Mouse (Mus musculus): ENCODE measurements around the gene 1110004F10Rik. TPM values are rescaled to one million over a fixed set of nuclear protein-coding genes. Genes with fewer than 3 reads are reported as not detected.

Gene 1110004F10Rik
- polyA plus RNA-seq, 1 experiment = 105 TPM

DNA sequence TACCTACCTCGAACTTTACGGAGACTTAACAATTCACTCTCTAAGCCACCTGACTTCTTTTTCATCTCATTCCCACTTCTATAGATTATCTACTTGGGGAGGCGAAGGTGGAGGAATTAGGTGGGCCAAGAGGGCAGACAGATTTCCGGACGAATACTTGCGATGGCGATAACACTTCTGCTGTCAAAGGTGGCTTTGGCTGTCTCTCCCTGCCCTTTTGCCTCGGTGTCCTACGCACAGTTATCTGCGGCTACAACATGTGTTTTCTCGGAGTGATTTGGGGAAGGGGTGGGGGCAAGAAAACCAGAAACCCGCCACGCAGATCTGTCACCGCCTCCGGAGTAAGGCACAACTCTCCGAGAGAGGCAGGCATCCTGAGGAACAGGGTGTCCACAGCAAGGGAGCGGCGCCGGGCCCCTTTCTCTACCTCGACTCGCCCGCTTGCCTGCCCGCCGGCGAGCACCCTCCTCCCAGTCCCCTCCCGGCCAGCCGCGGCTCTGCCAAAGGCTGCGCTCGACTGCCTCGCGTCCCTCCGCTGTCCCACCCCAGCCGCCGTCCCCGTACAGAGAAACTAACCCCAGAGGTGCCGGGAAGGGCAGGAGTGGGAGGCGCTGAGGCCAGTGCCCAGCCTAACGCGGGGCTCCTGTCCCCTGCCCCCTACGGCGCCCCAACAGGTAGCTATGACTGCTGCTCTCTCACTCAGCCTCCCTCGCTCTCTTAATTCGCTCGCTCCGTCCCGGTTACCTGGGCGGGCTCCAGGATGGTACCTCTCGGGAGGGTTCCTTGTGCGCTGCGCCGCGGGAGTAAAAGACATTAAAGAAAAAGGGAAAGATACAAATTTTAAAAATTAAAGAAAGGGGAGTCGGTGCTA lies 5.6 kb upstream of the 1110004F10Rik start:
- TF ChIP-seq POLR2A (IDR thresholded peaks at IDR 0.05; ENCODE audit: borderline replicate concordance, insufficient read depth, low read length) (no peak), CTCF (IDR thresholded peaks at IDR 0.05; ENCODE audit: borderline replicate concordance, insufficient read depth, low read depth, low read length) (no peak)
- H3K27ac ChIP-seq (ENCODE audit: insufficient read depth, low read length) = no peak overlapping the region
- peak overlapping the region; percentile 50 for H3K4me3 ChIP-seq (replicated peaks; ENCODE audit: insufficient read depth, low read depth, low read length)
- DNase-seq = peak; percentile 33 to 36
- 0 out of 2 replicates have a peak, but pooled peaks cover 7% of the 10 kb centered on the region for H3K4me1 ChIP-seq (ENCODE audit: control insufficient read depth, insufficient read depth, low read length)
- H3K27me3 ChIP-seq (ENCODE audit: control insufficient read depth, insufficient read depth, low read length) = peaks cover 8% of the 10 kb centered on the region; the same call in 1 of the 2 replicates
- 1% methylated on average over 54 of the region's 54 CpGs for WGBS

DNA sequence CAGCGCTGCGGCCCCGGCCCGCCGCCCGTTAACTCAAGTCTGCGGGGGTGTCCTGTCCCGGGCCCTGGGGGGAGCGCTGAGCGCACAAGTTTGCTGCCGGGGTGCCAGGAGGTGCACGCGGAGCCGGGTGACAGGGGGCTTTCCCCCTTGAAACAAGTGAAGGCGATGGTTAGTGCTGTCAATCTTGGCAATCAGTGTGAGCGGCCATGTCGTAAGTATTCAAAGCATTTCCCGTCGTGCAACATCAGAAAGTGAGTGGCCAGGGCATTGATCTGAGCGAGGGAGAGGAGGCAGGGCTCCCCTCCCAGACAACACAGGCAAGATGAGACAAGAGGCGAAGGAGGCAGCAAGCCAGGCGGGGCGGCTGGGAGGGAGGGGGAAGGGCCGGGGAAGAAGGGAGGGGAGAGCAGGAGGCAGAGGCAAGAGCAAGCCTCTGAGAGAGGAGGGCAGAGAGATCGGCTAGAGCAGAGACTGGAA lies 4.9 kb upstream of the 1110004F10Rik start:
- WGBS = 1% methylated on average over 25 of the region's 25 CpGs
- H3K27me3 ChIP-seq (ENCODE audit: control insufficient read depth, insufficient read depth, low read length) = peaks cover 8% of the 10 kb centered on the region; the same call in 1 of the 2 replicates
- peak overlapping the region; percentile 50 for H3K4me3 ChIP-seq (replicated peaks; ENCODE audit: insufficient read depth, low read depth, low read length)
- peak in 1 of 2 experiments; percentile 26 for DNase-seq
- no peak overlapping the region for H3K27ac ChIP-seq (ENCODE audit: insufficient read depth, low read length)
- TF ChIP-seq POLR2A (IDR thresholded peaks at IDR 0.05; ENCODE audit: borderline replicate concordance, insufficient read depth, low read length) (no peak), CTCF (IDR thresholded peaks at IDR 0.05; ENCODE audit: borderline replicate concordance, insufficient read depth, low read depth, low read length) (no peak)
- H3K4me1 ChIP-seq (ENCODE audit: control insufficient read depth, insufficient read depth, low read length) = 0 out of 2 replicates have a peak, but pooled peaks cover 7% of the 10 kb centered on the region

DNA sequence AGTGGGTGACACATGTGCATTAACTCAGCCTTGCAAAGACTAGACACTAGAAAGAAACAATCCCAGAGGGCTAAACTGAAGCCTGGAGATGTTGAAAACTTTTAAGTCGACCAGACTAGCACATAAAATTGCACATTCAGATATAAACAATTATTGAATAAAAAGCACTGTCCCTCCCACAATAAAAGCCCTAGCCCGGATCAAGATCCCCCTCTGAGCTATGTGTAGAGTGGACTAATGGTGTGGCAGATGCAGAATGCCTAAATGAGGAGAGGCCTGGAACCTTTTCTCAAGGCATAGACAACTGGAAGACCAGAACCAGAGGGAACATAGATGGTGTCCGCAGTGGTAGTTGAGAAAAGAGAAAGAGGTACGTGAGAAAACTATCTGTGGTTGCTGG lies 3.7 kb upstream of the 1110004F10Rik start:
- DNase-seq = no peak
- H3K4me1 ChIP-seq (ENCODE audit: control insufficient read depth, insufficient read depth, low read length) = 0 out of 2 replicates have a peak, but pooled peaks cover 7% of the 10 kb centered on the region
- no peak for TF ChIP-seq CTCF (IDR thresholded peaks at IDR 0.05; ENCODE audit: borderline replicate concordance, insufficient read depth, low read depth, low read length)
- no peak for TF ChIP-seq POLR2A (IDR thresholded peaks at IDR 0.05; ENCODE audit: borderline replicate concordance, insufficient read depth, low read length)
- WGBS = 87% methylated on average over 4 of the region's 4 CpGs
- peaks cover 8% of the 10 kb centered on the region; the same call in 1 of the 2 replicates for H3K27me3 ChIP-seq (ENCODE audit: control insufficient read depth, insufficient read depth, low read length)
- no peak overlapping the region for H3K4me3 ChIP-seq (replicated peaks; ENCODE audit: insufficient read depth, low read depth, low read length)
- no peak overlapping the region for H3K27ac ChIP-seq (ENCODE audit: insufficient read depth, low read length)

- no peak overlapping the region for H3K4me3 ChIP-seq (replicated peaks; ENCODE audit: insufficient read depth, low read depth, low read length)
- H3K4me1 ChIP-seq (ENCODE audit: control insufficient read depth, insufficient read depth, low read length) = 0 out of 2 replicates have a peak, but pooled peaks cover 3% of the 10 kb centered on the region
- 64% methylated on average over 18 of the region's 18 CpGs for WGBS
- no peak overlapping the region for H3K27ac ChIP-seq (ENCODE audit: insufficient read depth, low read length)
- H3K27me3 ChIP-seq (ENCODE audit: control insufficient read depth, insufficient read depth, low read length) = peaks cover 6% of the 10 kb centered on the region; the same call in 1 of the 2 replicates
- TF ChIP-seq CTCF (IDR thresholded peaks at IDR 0.05; ENCODE audit: borderline replicate concordance, insufficient read depth, low read depth, low read length) (no peak), POLR2A (IDR thresholded peaks at IDR 0.05; ENCODE audit: borderline replicate concordance, insufficient read depth, low read length) (no peak)
- DNase-seq = no peak
These were observed 2.3 kb upstream of the 1110004F10Rik start for GRCm38 (mm10) chr7:116036591-116037555.

DNA sequence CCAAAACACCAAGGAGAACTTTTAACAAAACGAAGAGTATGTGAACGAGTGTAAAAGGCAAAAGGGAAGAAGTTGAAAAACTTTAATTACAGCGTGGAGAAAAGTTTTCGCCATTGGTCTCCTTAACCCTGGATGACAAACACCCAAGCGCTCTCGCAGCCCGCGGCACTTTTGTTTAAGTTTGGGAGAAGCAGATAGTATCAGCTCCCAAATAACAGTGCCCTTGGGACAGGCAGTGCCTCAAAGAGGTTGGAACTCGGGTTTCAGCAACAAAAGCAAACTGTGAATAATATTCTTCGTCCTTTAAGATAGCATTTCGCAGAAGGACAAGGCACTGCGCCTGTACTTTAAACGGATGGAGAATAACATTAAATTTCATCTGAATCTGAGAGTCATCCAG lies 1.2 kb upstream of the 1110004F10Rik start:
- no peak for TF ChIP-seq POLR2A (IDR thresholded peaks at IDR 0.05; ENCODE audit: borderline replicate concordance, insufficient read depth, low read length)
- TF ChIP-seq CTCF (IDR thresholded peaks at IDR 0.05; ENCODE audit: borderline replicate concordance, insufficient read depth, low read depth, low read length) = no peak
- H3K4me3 ChIP-seq (replicated peaks; ENCODE audit: insufficient read depth, low read depth, low read length) = no peak overlapping the region
- 18% methylated on average over 13 of the region's 13 CpGs for WGBS
- no peak for DNase-seq
- no peak overlapping the region for H3K27ac ChIP-seq (ENCODE audit: insufficient read depth, low read length)
- 0 out of 2 replicates have a peak, but pooled peaks cover 3% of the 10 kb centered on the region for H3K4me1 ChIP-seq (ENCODE audit: control insufficient read depth, insufficient read depth, low read length)
- peaks cover 6% of the 10 kb centered on the region; the same call in 1 of the 2 replicates for H3K27me3 ChIP-seq (ENCODE audit: control insufficient read depth, insufficient read depth, low read length)

- TF ChIP-seq CTCF (IDR thresholded peaks at IDR 0.05; ENCODE audit: borderline replicate concordance, insufficient read depth, low read depth, low read length) = no peak
- TF ChIP-seq POLR2A (IDR thresholded peaks at IDR 0.05; ENCODE audit: borderline replicate concordance, insufficient read depth, low read length) = no peak
- Histone ChIP-seq H3K4me3 (replicated peaks; ENCODE audit: insufficient read depth, low read depth, low read length) (peak within 1 kb of the TSS; percentile 74), H3K27me3 (ENCODE audit: control insufficient read depth, insufficient read depth, low read length) (peaks cover 6% of the 10 kb centered on the region; the same call in 1 of the 2 replicates), H3K4me1 (ENCODE audit: control insufficient read depth, insufficient read depth, low read length) (0 out of 2 replicates have a peak, but pooled peaks cover 3% of the 10 kb centered on the region), H3K27ac (ENCODE audit: insufficient read depth, low read length) (no peak within 1 kb of the TSS)
- DNase-seq = peak in 1 of 2 experiments; percentile 17
- 10% methylated on average over 11 of the region's 11 CpGs for WGBS
These were observed 686 bp upstream of the 1110004F10Rik start, which contains the start of gene Sox6 for GRCm38 (mm10) chr7:116038511-116038910. Gene Sox6, minus strand, starts transcription at chr7:116038796.
